Mouse (Mus musculus) CH12.LX (cell line): ENCODE results near the gene Rdm1.

ENCODE experiments used
- CTCF ChIP-seq, 2 experiments: IDR thresholded peaks in 1 of 2; conservative IDR thresholded peaks in 1 of 2; 2 replicates each; pipeline ENCODE4 v1.5.1; 2011 to 2012; ENCODE audit warnings: low read depth in 2 of 2, low read length in 2 of 2, improper control_type of control experiment in 1 of 2, inconsistent platforms in 1 of 2, mild to moderate bottlenecking in 1 of 2, moderate library complexity in 1 of 2
- KAT2A ChIP-seq: IDR thresholded peaks from 2 replicates; pipeline ENCODE4 v1.6.1; 2012; ENCODE audit warnings: low read length, improper control_type of control experiment, inconsistent platforms; ENCODE audit not compliant: insufficient replicate concordance
- NELFE ChIP-seq: IDR thresholded peaks from 2 replicates; pipeline ENCODE4 v1.6.1; 2011; ENCODE audit warnings: low read depth, low read length, improper control_type of control experiment
- POLR2A ChIP-seq: IDR thresholded peaks from 2 replicates; pipeline ENCODE4 v1.6.1; 2011; ENCODE audit warnings: low read depth, mild to moderate bottlenecking, improper control_type of control experiment, low read length
- USF1 ChIP-seq: IDR thresholded peaks from 2 replicates; pipeline ENCODE4 v1.6.1; 2014; ENCODE audit warnings: low read depth, mild to moderate bottlenecking, inconsistent platforms, low read length, improper control_type of control experiment
- ZKSCAN1 ChIP-seq: IDR thresholded peaks from 2 replicates; pipeline ENCODE4 v1.6.1; 2012; ENCODE audit warnings: low read depth, inconsistent platforms, low read length, improper control_type of control experiment, borderline replicate concordance
- ZMIZ1 ChIP-seq: IDR thresholded peaks from 2 replicates; pipeline ENCODE4 v1.6.1; 2012; ENCODE audit warnings: low read depth, mild to moderate bottlenecking, inconsistent platforms, low read length, improper control_type of control experiment

GRCm38 (mm10) chr11:101661191-101661590 lies 34.2 kb downstream of the Rdm1 start:
- TF ChIP-seq POLR2A (no peak), NELFE (no peak), ZMIZ1 (no peak), ZKSCAN1 (no peak), KAT2A (no peak), CTCF (conservative IDR thresholded peaks at IDR 0.05 in 1 of 2, IDR thresholded peaks at IDR 0.05 in 1 of 2; ENCODE audit: low read depth in 2 of 2, low read length in 2 of 2) (no peak), USF1 (no peak)
